Mouse (Mus musculus) spleen, adult 2 months (tissue): ENCODE results near the gene Gm20075. TPM values are rescaled to one million over a fixed set of nuclear protein-coding genes. Genes with fewer than 3 reads are reported as not detected.
"Not testable (repeated sequence)": the region's sequence is repeated elsewhere in the genome, so short reads cannot be mapped to it uniquely, and the experiment has no call there.

Experiments
- DNase-seq, 2 experiments: peaks; one replicate each; pipeline versions ENCODE4 v3.0.0 to v3.0.0-alpha.2; 2012 to 2021; ENCODE audit warnings: low spot score in 2 of 2, low read depth in 1 of 2
- H3K27ac ChIP-seq: fragments of 200-500 bp; 2 replicates; pipeline ENCODE4 v1.5.1; 2012; ENCODE audit warnings: low read length, inconsistent platforms; ENCODE audit not compliant: insufficient read depth
- H3K27me3 ChIP-seq: fragments of 200-500 bp; 2 replicates; pipeline ENCODE4 v1.6.1; 2012; ENCODE audit warnings: mild to moderate bottlenecking, moderate library complexity, low read length, inconsistent platforms; ENCODE audit not compliant: control insufficient read depth, insufficient read depth
- H3K36me3 ChIP-seq: fragments of 200-500 bp; 2 replicates; pipeline ENCODE4 v1.6.1; 2012; ENCODE audit warnings: mild to moderate bottlenecking, low read length, inconsistent platforms; ENCODE audit not compliant: control insufficient read depth, insufficient read depth
- H3K4me1 ChIP-seq: fragments of 200-500 bp; 2 replicates; pipeline ENCODE4 v1.6.1; 2011; ENCODE audit warnings: inconsistent platforms; ENCODE audit not compliant: control insufficient read depth, insufficient read depth, insufficient read length
- H3K4me3 ChIP-seq: fragments of 200-500 bp; 2 replicates; pipeline ENCODE4 v1.5.1; 2011; ENCODE audit warnings: mild to moderate bottlenecking, inconsistent platforms; ENCODE audit not compliant: insufficient read depth, insufficient read length; ENCODE audit errors: extremely low read depth
- CTCF ChIP-seq: fragments of 200-500 bp; IDR thresholded peaks from 2 replicates; pipeline ENCODE4 v1.5.1; 2011; ENCODE audit warnings: mild to moderate bottlenecking, inconsistent platforms; ENCODE audit not compliant: insufficient read depth, insufficient read length, insufficient replicate concordance; ENCODE audit errors: extremely low read depth
- POLR2A ChIP-seq: fragments of 200-500 bp; IDR thresholded peaks from 2 replicates; pipeline ENCODE4 v1.6.1; 2011; ENCODE audit warnings: low read depth, low read length, inconsistent platforms
- WGBS: fragments of 180-500 bp; shearing (Covaris S2); methylation state at CpG from one replicate; pipeline ENCODE4 v1.1.7; 2018; 5-methylcytosine and 5-hydroxymethylcytosine counted together
- polyA plus RNA-seq: library from polyadenylated mRNA; depleted of rRNA; stranded (reverse); fragments of >200 nt; gene quantifications from 2 replicates; pipeline ENCODE4 v1.2.3, GENCODE M21; 2012; rRNA removed

Gene Gm20075
- polyA plus RNA-seq = 0.05 and 0.18 TPM in 2 replicates

GRCm38 (mm10) chr13:96081276-96081675 lies at the start of gene Gm20075:
Gene Gm20075, minus strand, starts transcription at chr13:96081376.
- H3K4me1 ChIP-seq, H3K4me3 ChIP-seq, H3K27me3 ChIP-seq, H3K27ac ChIP-seq, DNase-seq, H3K36me3 ChIP-seq: not testable (repeated sequence)
- 86% methylated on average over 3 of the region's 3 CpGs for WGBS

- H3K4me3 ChIP-seq = no peak overlapping the region
- no peak for TF ChIP-seq POLR2A
- no peak for TF ChIP-seq CTCF
- 81% methylated on average over 3 of the region's 3 CpGs for WGBS
- H3K36me3 ChIP-seq = no peaks in the 10 kb centered on the region
- peaks cover 10% of the 10 kb centered on the region for H3K27me3 ChIP-seq
- H3K27ac ChIP-seq = no peak overlapping the region
- no peak for DNase-seq
- H3K4me1 ChIP-seq = no peaks in the 10 kb centered on the region; the same call in 1 of the 2 replicates
Measured at GRCm38 (mm10) chr13:96129081-96129480, 47.9 kb upstream of the Gm20075 start.

GRCm38 (mm10) chr13:96126669-96127068 lies 45.5 kb upstream of the Gm20075 start:
- Histone ChIP-seq H3K27me3 (peaks cover 1% of the 10 kb centered on the region; the same call in 1 of the 2 replicates), H3K27ac (no peak overlapping the region), H3K4me1 (no peaks in the 10 kb centered on the region), H3K36me3 (no peaks in the 10 kb centered on the region), H3K4me3 (no peak overlapping the region)
- WGBS = 71% methylated on average over 6 of the region's 6 CpGs
- TF ChIP-seq CTCF (no peak), POLR2A (no peak)
- no peak for DNase-seq

- Histone ChIP-seq H3K4me1 (no peaks in the 10 kb centered on the region), H3K4me3 (no peak overlapping the region), H3K27me3 (no peaks in the 10 kb centered on the region), H3K27ac (no peak overlapping the region), H3K36me3 (no peaks in the 10 kb centered on the region)
- TF ChIP-seq POLR2A (no peak), CTCF (no peak)
- 79% methylated on average over 5 of the region's 5 CpGs for WGBS
- DNase-seq = no peak
Measured at GRCm38 (mm10) chr13:96125011-96125410, 43.8 kb upstream of the Gm20075 start.

- no peak for DNase-seq
- Histone ChIP-seq H3K36me3 (no peaks in the 10 kb centered on the region), H3K4me3 (no peak overlapping the region), H3K27ac (no peak overlapping the region), H3K4me1 (no peaks in the 10 kb centered on the region), H3K27me3 (no peaks in the 10 kb centered on the region)
- 77% methylated on average over 2 of the region's 2 CpGs for WGBS
- TF ChIP-seq CTCF (no peak), POLR2A (no peak)
Measured at GRCm38 (mm10) chr13:96112711-96113110, 31.5 kb upstream of the Gm20075 start.

GRCm38 (mm10) chr13:96110767-96111166 lies 29.6 kb upstream of the Gm20075 start:
- no peak for TF ChIP-seq POLR2A
- no peak for TF ChIP-seq CTCF
- Histone ChIP-seq H3K27ac (no peak overlapping the region), H3K4me3 (no peak overlapping the region), H3K4me1 (no peaks in the 10 kb centered on the region), H3K27me3 (no peaks in the 10 kb centered on the region), H3K36me3 (no peaks in the 10 kb centered on the region)
- DNase-seq = no peak
- 91% methylated on average over 3 of the region's 3 CpGs for WGBS

- no peaks in the 10 kb centered on the region for H3K36me3 ChIP-seq
- H3K4me1 ChIP-seq = no peaks in the 10 kb centered on the region
- no peak overlapping the region for H3K4me3 ChIP-seq
- WGBS = 56% methylated on average over 4 of the region's 4 CpGs
- H3K27ac ChIP-seq = no peak overlapping the region
- DNase-seq = no peak
- no peaks in the 10 kb centered on the region for H3K27me3 ChIP-seq
- no peak for TF ChIP-seq POLR2A
- no peak for TF ChIP-seq CTCF
Measured at GRCm38 (mm10) chr13:96106367-96106766, 25.2 kb upstream of the Gm20075 start.

- Histone ChIP-seq H3K36me3 (no peaks in the 10 kb centered on the region), H3K4me1 (no peaks in the 10 kb centered on the region), H3K27me3 (no peaks in the 10 kb centered on the region), H3K27ac (no peak overlapping the region), H3K4me3 (no peak overlapping the region)
- DNase-seq = no peak
- WGBS = 84% methylated on average over 4 of the region's 4 CpGs
- TF ChIP-seq POLR2A (no peak), CTCF (no peak)
Measured at GRCm38 (mm10) chr13:96090929-96091328, 9.8 kb upstream of the Gm20075 start.
